Mouse (Mus musculus): ENCODE data around the gene Emilin1.

GRCm38 (mm10) chr5:30954556-30954955 is 41.4 kb downstream of the Emilin1 start:
- TF ChIP-seq CTCF (conservative IDR thresholded peaks at IDR 0.05; ENCODE audit: low read length) (no peak), POU5F1 (IDR thresholded peaks at IDR 0.05; ENCODE audit: borderline replicate concordance, low read length) (no peak)

Measured in E14TG2a.4 (cell line).